Mouse (Mus musculus) E14TG2a.4 (cell line): Measurements from ENCODE around the gene Katnbl1.

Source experiments
- CTCF ChIP-seq: conservative IDR thresholded peaks from 2 replicates; pipeline ENCODE4 v1.5.1; 2014; ENCODE audit warnings: low read length
- NANOG ChIP-seq: IDR thresholded peaks from 2 replicates; pipeline ENCODE4 v1.6.1; 2014; ENCODE audit warnings: borderline replicate concordance, low read length, mixed read lengths
- POU5F1 ChIP-seq: IDR thresholded peaks from 2 replicates; pipeline ENCODE4 v1.6.1; 2014; ENCODE audit warnings: low read length, borderline replicate concordance

DNA sequence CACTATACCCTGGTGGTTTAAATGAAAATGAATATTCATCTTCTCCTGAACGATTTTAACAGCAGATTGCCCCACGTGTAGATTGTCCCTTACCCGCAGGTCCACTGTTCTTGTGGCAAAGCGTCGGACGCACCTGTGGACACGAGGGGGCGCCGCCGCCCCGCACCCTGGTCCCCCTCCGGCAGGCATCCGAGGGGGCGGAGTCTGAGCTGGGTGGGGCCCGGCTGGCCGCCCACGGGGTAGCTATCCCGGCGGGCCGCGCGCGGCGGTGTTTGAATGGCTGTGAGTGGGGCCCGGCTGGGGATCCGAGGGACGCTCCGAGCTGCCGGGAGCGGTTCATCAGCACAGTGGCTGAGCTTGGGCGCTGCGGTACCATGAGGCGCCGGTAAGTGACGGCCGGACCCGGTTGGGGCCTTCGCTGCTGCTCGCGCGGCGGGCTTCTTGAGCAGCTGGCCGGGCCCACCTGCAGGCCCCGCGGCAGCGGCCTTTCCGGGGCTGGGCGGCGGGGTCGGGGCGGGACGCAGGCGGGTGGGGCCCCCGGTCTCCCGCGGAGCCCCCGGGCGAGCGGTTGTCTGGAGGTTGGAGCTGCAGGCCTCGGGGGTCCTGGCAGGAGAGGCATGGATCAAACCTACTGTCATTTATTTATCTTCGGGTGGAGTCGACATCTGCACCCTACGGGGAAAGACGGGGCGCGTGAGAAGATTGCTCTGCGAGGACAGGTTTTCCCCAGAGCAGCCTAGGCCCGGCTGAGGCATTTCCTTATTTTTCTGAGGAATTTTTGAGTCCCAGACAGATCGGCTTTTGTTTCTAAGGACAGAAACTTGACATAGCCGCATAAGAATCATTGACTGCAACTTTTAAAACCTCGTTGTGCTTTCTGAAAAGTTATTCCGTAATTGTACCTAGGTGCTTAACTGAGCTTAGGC lies at the start of gene Katnbl1:
- TF ChIP-seq CTCF (peak; percentile 24), NANOG (no peak), POU5F1 (no peak)
